Mouse (Mus musculus): ENCODE measurements at regions not wholly inside any gene's neighbourhood (a gene's known extent, or its start where the extent isn't known, plus 50 kb on each side); places are given as distances from the start of the nearest gene placed in this dataset.

- ATAC-seq: no peak
- Histone ChIP-seq H3K4me2 (replicated peaks) (no peak overlapping the region), H3K4me3 (replicated peaks) (no peak overlapping the region), H3K9me3 (no peaks in the 10 kb centered on the region), H3K27ac (no peak overlapping the region), H3K9ac (no peak overlapping the region), H3K27me3 (replicated peaks) (no peaks in the 10 kb centered on the region), H3K4me1 (replicated peaks) (no peaks in the 10 kb centered on the region), H3K36me3 (no peaks in the 10 kb centered on the region)
- 65% methylated on average over 9 of the region's 9 CpGs for WGBS
These were observed 230.5 kb upstream of the Fat1 start for GRCm38 (mm10) chr8:44704595-44705265.

- Histone ChIP-seq H3K27me3 (replicated peaks) (no peaks in the 10 kb centered on the region), H3K9me3 (no peaks in the 10 kb centered on the region), H3K36me3 (no peaks in the 10 kb centered on the region), H3K4me1 (replicated peaks) (no peaks in the 10 kb centered on the region), H3K9ac (no peak overlapping the region), H3K27ac (no peak overlapping the region), H3K4me3 (replicated peaks) (no peak overlapping the region), H3K4me2 (replicated peaks) (no peak overlapping the region)
- 35% methylated on average over 7 of the region's 7 CpGs for WGBS
- ATAC-seq: no peak
These were observed 226.5 kb upstream of the Fat1 start for GRCm38 (mm10) chr8:44708659-44709170.

- Histone ChIP-seq H3K4me3 (replicated peaks) (no peak overlapping the region), H3K9me3 (no peaks in the 10 kb centered on the region), H3K27me3 (replicated peaks) (no peaks in the 10 kb centered on the region), H3K4me1 (replicated peaks) (no peaks in the 10 kb centered on the region), H3K4me2 (replicated peaks) (no peak overlapping the region), H3K27ac (no peak overlapping the region), H3K9ac (no peak overlapping the region), H3K36me3 (no peaks in the 10 kb centered on the region)
- WGBS: 58% methylated on average over 6 of the region's 6 CpGs
- no peak for ATAC-seq
These were observed 225.9 kb upstream of the Fat1 start for GRCm38 (mm10) chr8:44709171-44709940.

GRCm38 (mm10) chr8:44734577-44734976 lies 200.7 kb upstream of the Fat1 start:
- no peak overlapping the region for H3K4me3 ChIP-seq (replicated peaks)
- WGBS: 86% methylated on average over 10 of the region's 10 CpGs
- H3K4me1 ChIP-seq (replicated peaks): no peaks in the 10 kb centered on the region
- no peaks in the 10 kb centered on the region for H3K27me3 ChIP-seq (replicated peaks)
- H3K9ac ChIP-seq: no peak overlapping the region
- H3K27ac ChIP-seq: no peak overlapping the region
- H3K36me3 ChIP-seq: no peaks in the 10 kb centered on the region
- ATAC-seq: no peak
- H3K9me3 ChIP-seq: no peaks in the 10 kb centered on the region
- no peak overlapping the region for H3K4me2 ChIP-seq (replicated peaks)

- Histone ChIP-seq H3K4me1 (replicated peaks) (no peaks in the 10 kb centered on the region), H3K27me3 (replicated peaks) (no peaks in the 10 kb centered on the region), H3K9me3 (no peaks in the 10 kb centered on the region), H3K27ac (no peak overlapping the region), H3K36me3 (no peaks in the 10 kb centered on the region), H3K9ac (no peak overlapping the region), H3K4me3 (replicated peaks) (no peak overlapping the region), H3K4me2 (replicated peaks) (no peak overlapping the region)
- WGBS: 83% methylated on average over 5 of the region's 5 CpGs
- no peak for ATAC-seq
These were observed 199.4 kb upstream of the Fat1 start for GRCm38 (mm10) chr8:44735801-44736200.

- Histone ChIP-seq H3K36me3 (no peaks in the 10 kb centered on the region), H3K9me3 (no peaks in the 10 kb centered on the region), H3K27me3 (replicated peaks) (no peaks in the 10 kb centered on the region), H3K4me3 (replicated peaks) (no peak overlapping the region), H3K9ac (no peak overlapping the region), H3K4me2 (replicated peaks) (no peak overlapping the region), H3K4me1 (replicated peaks) (no peaks in the 10 kb centered on the region), H3K27ac (no peak overlapping the region)
- peak; percentile 34; the same call in 1 of the 2 replicates for ATAC-seq
- 47% methylated on average over 2 of the region's 2 CpGs for WGBS
These were observed 191.9 kb upstream of the Fat1 start for GRCm38 (mm10) chr8:44743353-44743752.

- ATAC-seq: no peak
- 76% methylated on average over 12 of the region's 12 CpGs for WGBS
- no peak overlapping the region for H3K4me2 ChIP-seq (replicated peaks)
- no peak overlapping the region for H3K4me3 ChIP-seq (replicated peaks)
- no peaks in the 10 kb centered on the region for H3K4me1 ChIP-seq (replicated peaks)
- no peak overlapping the region for H3K27ac ChIP-seq
- H3K27me3 ChIP-seq (replicated peaks): no peaks in the 10 kb centered on the region
- H3K9me3 ChIP-seq: no peaks in the 10 kb centered on the region
- H3K9ac ChIP-seq: no peak overlapping the region
- H3K36me3 ChIP-seq: no peaks in the 10 kb centered on the region
These were observed 190.1 kb upstream of the Fat1 start for GRCm38 (mm10) chr8:44744991-44745658.

GRCm38 (mm10) chr8:44758727-44759126 lies 176.5 kb upstream of the Fat1 start:
- Histone ChIP-seq H3K27ac (no peak overlapping the region), H3K4me3 (replicated peaks) (no peak overlapping the region), H3K4me1 (replicated peaks) (no peaks in the 10 kb centered on the region), H3K36me3 (no peaks in the 10 kb centered on the region), H3K27me3 (replicated peaks) (no peaks in the 10 kb centered on the region), H3K9me3 (no peaks in the 10 kb centered on the region), H3K4me2 (replicated peaks) (no peak overlapping the region), H3K9ac (no peak overlapping the region)
- 65% methylated on average over 6 of the region's 6 CpGs for WGBS
- no peak for ATAC-seq

GRCm38 (mm10) chr8:44762731-44763130 lies 172.5 kb upstream of the Fat1 start:
- Histone ChIP-seq H3K4me3 (replicated peaks) (no peak overlapping the region), H3K27ac (no peak overlapping the region), H3K27me3 (replicated peaks) (no peaks in the 10 kb centered on the region), H3K4me2 (replicated peaks) (no peak overlapping the region), H3K4me1 (replicated peaks) (no peaks in the 10 kb centered on the region), H3K9me3 (no peaks in the 10 kb centered on the region), H3K9ac (no peak overlapping the region), H3K36me3 (no peaks in the 10 kb centered on the region)
- ATAC-seq: no peak
- 84% methylated on average over 10 of the region's 10 CpGs for WGBS

GRCm38 (mm10) chr8:44765194-44765593 lies 170.1 kb upstream of the Fat1 start:
- H3K4me1 ChIP-seq (replicated peaks): no peaks in the 10 kb centered on the region
- H3K9me3 ChIP-seq: no peaks in the 10 kb centered on the region
- H3K4me2 ChIP-seq (replicated peaks): no peak overlapping the region
- H3K27me3 ChIP-seq (replicated peaks): no peaks in the 10 kb centered on the region
- H3K4me3 ChIP-seq (replicated peaks): no peak overlapping the region
- no peaks in the 10 kb centered on the region for H3K36me3 ChIP-seq
- ATAC-seq: peak; percentile 53
- WGBS: 51% methylated on average over 4 of the region's 4 CpGs
- H3K27ac ChIP-seq: no peak overlapping the region
- no peak overlapping the region for H3K9ac ChIP-seq

- peak; percentile 59; the same call in 1 of the 2 replicates for ATAC-seq
These were observed 169.6 kb upstream of the Fat1 start for GRCm38 (mm10) chr8:44765677-44766076.

GRCm38 (mm10) chr8:44766111-44766873 lies 169.0 kb upstream of the Fat1 start:
- H3K27me3 ChIP-seq (replicated peaks): no peaks in the 10 kb centered on the region
- 57% methylated on average over 12 of the region's 12 CpGs for WGBS

More at GRCm38 (mm10) chr8:44765677-44766076, 169.6 kb upstream of the Fat1 start:
- Histone ChIP-seq H3K4me3 (replicated peaks) (no peak overlapping the region), H3K27ac (no peak overlapping the region), H3K4me1 (replicated peaks) (no peaks in the 10 kb centered on the region), H3K27me3 (replicated peaks) (no peaks in the 10 kb centered on the region), H3K36me3 (no peaks in the 10 kb centered on the region), H3K9me3 (no peaks in the 10 kb centered on the region), H3K4me2 (replicated peaks) (no peak overlapping the region), H3K9ac (no peak overlapping the region)
- 50% methylated on average over 5 of the region's 5 CpGs for WGBS

More at GRCm38 (mm10) chr8:44766111-44766873, 169.0 kb upstream of the Fat1 start:
- H3K9me3 ChIP-seq: no peaks in the 10 kb centered on the region
- no peak overlapping the region for H3K4me3 ChIP-seq (replicated peaks)
- no peaks in the 10 kb centered on the region for H3K4me1 ChIP-seq (replicated peaks)
- H3K36me3 ChIP-seq: no peaks in the 10 kb centered on the region
- no peak for ATAC-seq
- no peak overlapping the region for H3K4me2 ChIP-seq (replicated peaks)
- H3K27ac ChIP-seq: no peak overlapping the region
- H3K9ac ChIP-seq: no peak overlapping the region
